Mouse (Mus musculus): ENCODE data around the gene Olfr502. TPM values are rescaled to one million over a fixed set of nuclear protein-coding genes. Genes with fewer than 3 reads are reported as not detected.

Gene Olfr502
- polyA plus RNA-seq (2012; rRNA removed) = not detected in 2 replicates

GRCm38 (mm10) chr7:108524965-108525364 lies at the start of gene Olfr502:
Gene Olfr502, minus strand, starts transcription at chr7:108525065.

DNA sequence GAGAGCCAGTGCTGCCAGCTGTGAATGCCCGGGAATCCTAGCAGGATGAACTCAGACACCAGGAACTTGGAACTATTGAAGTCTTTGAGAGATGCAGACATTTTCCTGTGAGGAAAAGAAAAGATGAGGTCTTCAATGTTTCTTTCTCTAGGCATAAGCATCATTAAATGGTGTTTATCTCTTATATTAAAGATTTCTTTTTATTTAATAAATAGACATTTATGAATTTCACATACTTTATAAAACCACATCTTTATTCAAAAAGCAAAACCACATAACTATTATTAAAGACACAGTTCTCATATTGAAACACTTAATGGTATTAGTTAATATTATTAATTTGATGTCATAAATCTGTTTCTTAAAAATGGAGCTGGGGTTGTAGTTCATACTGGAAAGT lies 40.8 kb upstream of the Olfr502 start, which contains the start of gene Olfr504:
Gene Olfr504 (minus strand): TSS at position 101 of the 400 bp plus-strand sequence.

DNA sequence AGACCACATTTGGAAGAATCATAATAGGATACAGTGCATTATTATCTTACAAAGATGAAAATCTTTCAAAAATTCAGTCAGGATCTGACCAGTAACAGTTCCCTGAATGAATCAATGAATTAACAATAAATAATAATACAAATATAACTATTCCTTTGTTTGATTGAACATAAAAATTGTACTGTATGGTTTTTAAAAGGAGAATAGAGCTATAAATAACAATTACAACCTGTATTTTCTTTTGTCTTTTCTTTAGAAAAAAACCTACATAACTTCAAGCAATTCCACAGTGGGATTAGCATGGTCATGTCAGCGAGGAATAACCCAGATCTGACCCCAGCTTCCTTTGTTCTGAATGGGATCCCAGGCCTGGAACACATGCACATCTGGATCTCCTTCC lies 19.4 kb upstream of the Olfr502 start, which contains the start of gene Olfr503:
Gene Olfr503 (plus strand): TSS at position 301 of the 400 bp plus-strand sequence.

Other genes starting within 250 kb of the Olfr502 start
- not detected in 2 replicates for gene Olfr490, start 236.1 kb downstream of the Olfr502 start, polyA plus RNA-seq (2012; rRNA removed)
- not detected in 2 replicates for gene Olfr491, start 211.6 kb downstream of the Olfr502 start, polyA plus RNA-seq (2012; rRNA removed)
- not detected in 2 replicates for gene Olfr492, start 201.4 kb downstream of the Olfr502 start, polyA plus RNA-seq (2012; rRNA removed)
- gene Olfr493, start 178.1 kb downstream of the Olfr502 start, polyA plus RNA-seq (2012; rRNA removed) = not detected in 2 replicates
- gene Olfr494, start 159.7 kb downstream of the Olfr502 start, polyA plus RNA-seq (2012; rRNA removed) = not detected in 2 replicates
- not detected in 2 replicates for gene Olfr495, start 131.9 kb downstream of the Olfr502 start, polyA plus RNA-seq (2012; rRNA removed)
- gene Olfr497, start 104.6 kb downstream of the Olfr502 start, polyA plus RNA-seq (2012; rRNA removed) = not detected in 2 replicates
- gene Olfr498, start 59.7 kb downstream of the Olfr502 start, polyA plus RNA-seq (2012; rRNA removed) = not detected in 2 replicates
- gene Olfr503, start 19.5 kb upstream of the Olfr502 start, polyA plus RNA-seq (2012; rRNA removed) = not detected in 2 replicates
- not detected in 2 replicates for gene Olfr504, start 40.7 kb upstream of the Olfr502 start, polyA plus RNA-seq (2012; rRNA removed)
- gene Olfr506, start 85.7 kb upstream of the Olfr502 start, polyA plus RNA-seq (2012; rRNA removed) = 0.01 TPM in 1 of 2 replicates, not detected in the other
- not detected in 2 replicates for gene Olfr507, start 96.7 kb upstream of the Olfr502 start, polyA plus RNA-seq (2012; rRNA removed)
- not detected in 2 replicates for gene Olfr508, start 104.9 kb upstream of the Olfr502 start, polyA plus RNA-seq (2012; rRNA removed)
- gene Olfr509, start 126.8 kb upstream of the Olfr502 start, polyA plus RNA-seq (2012; rRNA removed) = not detected in 2 replicates
- not detected in 2 replicates for gene Olfr510, start 141.4 kb upstream of the Olfr502 start, polyA plus RNA-seq (2012; rRNA removed)
- not detected in 2 replicates for gene Olfr512, start 188.3 kb upstream of the Olfr502 start, polyA plus RNA-seq (2012; rRNA removed)
- not detected in 2 replicates for gene Olfr513, start 225.9 kb upstream of the Olfr502 start, polyA plus RNA-seq (2012; rRNA removed)

All from central nervous system, embryonic 14 days (tissue).